Mouse (Mus musculus) urinary bladder, postnatal 14 days (tissue): Measurements from ENCODE around the gene Epha4.

ENCODE experiments used
- DNase-seq: peaks from one replicate; pipeline ENCODE4 v3.0.0; 2021; ENCODE audit warnings: low spot score

Epha4 gene

GRCm38 (mm10) chr1:77446438-77446837 is 68.5 kb downstream of the Epha4 start:
- no peak for DNase-seq

- DNase-seq, result peak; percentile 7
These were observed 70.2 kb downstream of the Epha4 start for GRCm38 (mm10) chr1:77444648-77445047.

- no peak for DNase-seq
These were observed 72.9 kb downstream of the Epha4 start for GRCm38 (mm10) chr1:77441987-77442386.

- DNase-seq, result no peak
These were observed 73.5 kb downstream of the Epha4 start for GRCm38 (mm10) chr1:77441401-77441800.

GRCm38 (mm10) chr1:77440512-77440911 is 74.4 kb downstream of the Epha4 start:
- DNase-seq, result no peak

GRCm38 (mm10) chr1:77439383-77440074 is 75.4 kb downstream of the Epha4 start:
- no peak for DNase-seq

- DNase-seq, result no peak
These were observed 76.2 kb downstream of the Epha4 start for GRCm38 (mm10) chr1:77438639-77439038.

GRCm38 (mm10) chr1:77437881-77438610 is 76.8 kb downstream of the Epha4 start:
- DNase-seq, result no peak

- no peak for DNase-seq
These were observed 79.8 kb downstream of the Epha4 start for GRCm38 (mm10) chr1:77435045-77435444.

- no peak for DNase-seq
These were observed 81.7 kb downstream of the Epha4 start for GRCm38 (mm10) chr1:77433148-77433547.

- no peak for DNase-seq
These were observed 82.4 kb downstream of the Epha4 start for GRCm38 (mm10) chr1:77432489-77432888.

- no peak for DNase-seq
These were observed 85.7 kb downstream of the Epha4 start for GRCm38 (mm10) chr1:77429174-77429573.

GRCm38 (mm10) chr1:77426956-77427355 is 87.9 kb downstream of the Epha4 start:
- no peak for DNase-seq

- DNase-seq, result no peak
These were observed 89.7 kb downstream of the Epha4 start for GRCm38 (mm10) chr1:77425171-77425570.

- DNase-seq, result peak; percentile 51
These were observed 93.8 kb downstream of the Epha4 start for GRCm38 (mm10) chr1:77421081-77421480.

GRCm38 (mm10) chr1:77420348-77420747 is 94.5 kb downstream of the Epha4 start:
- no peak for DNase-seq

GRCm38 (mm10) chr1:77416872-77417271 is 98.0 kb downstream of the Epha4 start:
- DNase-seq, result no peak

- no peak for DNase-seq
These were observed 101.8 kb downstream of the Epha4 start for GRCm38 (mm10) chr1:77412871-77413669.

- DNase-seq, result no peak
These were observed 102.6 kb downstream of the Epha4 start for GRCm38 (mm10) chr1:77412285-77412684.

GRCm38 (mm10) chr1:77411222-77411621 is 103.7 kb downstream of the Epha4 start:
- no peak for DNase-seq

GRCm38 (mm10) chr1:77410716-77411115 is 104.2 kb downstream of the Epha4 start:
- no peak for DNase-seq

GRCm38 (mm10) chr1:77410153-77410552 is 104.7 kb downstream of the Epha4 start:
- DNase-seq, result no peak

GRCm38 (mm10) chr1:77409509-77409908 is 105.4 kb downstream of the Epha4 start:
- DNase-seq, result no peak
